Mouse (Mus musculus): ENCODE measurements around the gene Cdc14a.
A peak's percentile ranks its signal among the peaks of the same experiment; 100 is the strongest.
"Not testable (repeated sequence)": the region's sequence is repeated elsewhere in the genome, so short reads cannot be mapped to it uniquely, and the experiment has no call there.

Cdc14a gene

DNA sequence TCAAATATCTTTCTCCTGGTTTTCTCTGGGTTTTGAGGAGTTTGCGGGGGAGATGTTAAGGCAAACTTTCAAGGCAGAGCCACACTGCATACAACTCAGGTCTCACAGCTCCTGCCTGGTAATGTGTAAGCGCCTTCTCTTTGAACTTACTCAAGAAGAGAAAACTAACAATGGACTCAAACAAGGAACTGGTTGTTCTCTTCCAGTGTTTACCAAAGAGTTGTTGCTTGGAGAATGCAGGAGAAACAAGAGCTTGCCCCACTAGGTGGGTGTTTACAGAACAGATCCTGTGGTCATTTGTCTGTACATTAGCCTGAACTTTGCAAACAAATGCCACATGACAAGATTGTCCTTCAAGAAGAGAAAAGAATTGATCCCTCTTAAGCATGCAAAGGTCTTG, 48.4 kb downstream of the Cdc14a start:
- no peak for DNase-seq (ENCODE audit: inconsistent age in 2 of 2, low spot score in 1 of 2)

- no peak for DNase-seq (ENCODE audit: inconsistent age in 2 of 2, low spot score in 1 of 2)
These were observed 49.3 kb downstream of the Cdc14a start for GRCm38 (mm10) chr3:116374486-116374885.

- no peak for DNase-seq (ENCODE audit: inconsistent age in 2 of 2, low spot score in 1 of 2)
These were observed 50.6 kb downstream of the Cdc14a start for GRCm38 (mm10) chr3:116373196-116373595.

DNA sequence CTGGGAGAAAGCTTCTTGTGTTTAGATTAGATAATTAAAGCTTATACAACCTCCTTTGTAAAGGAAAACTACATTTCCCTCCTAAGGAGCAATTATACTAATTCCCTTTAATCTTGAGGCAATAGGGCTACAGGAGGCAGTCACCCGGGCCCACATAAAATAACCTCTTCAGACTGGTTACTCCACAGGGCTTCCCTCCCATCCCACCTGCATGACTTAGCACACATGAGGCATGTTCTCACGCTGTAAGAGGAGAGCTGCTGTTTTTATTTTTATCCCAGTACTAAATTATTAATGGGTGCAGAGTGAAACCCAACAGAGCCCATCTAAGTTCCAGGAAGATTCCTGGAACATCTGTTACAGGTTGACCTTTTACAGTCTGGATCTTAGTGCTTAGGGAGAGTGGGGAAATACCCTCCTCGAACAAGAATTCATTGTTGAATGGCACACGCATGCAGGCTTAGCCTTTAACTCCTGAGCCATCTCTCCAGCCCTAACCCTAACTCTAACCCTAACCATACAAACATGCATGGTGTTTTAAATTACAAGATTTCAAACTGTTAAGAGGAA, 54.9 kb downstream of the Cdc14a start:
- DNase-seq (ENCODE audit: inconsistent age in 2 of 2, low spot score in 1 of 2) = no peak

- no peak for DNase-seq (ENCODE audit: inconsistent age in 2 of 2, low spot score in 1 of 2)
These were observed 57.7 kb downstream of the Cdc14a start for GRCm38 (mm10) chr3:116366125-116366524.

GRCm38 (mm10) chr3:116361906-116362305, 61.9 kb downstream of the Cdc14a start:
- no peak for DNase-seq (ENCODE audit: inconsistent age in 2 of 2, low spot score in 1 of 2)

DNA sequence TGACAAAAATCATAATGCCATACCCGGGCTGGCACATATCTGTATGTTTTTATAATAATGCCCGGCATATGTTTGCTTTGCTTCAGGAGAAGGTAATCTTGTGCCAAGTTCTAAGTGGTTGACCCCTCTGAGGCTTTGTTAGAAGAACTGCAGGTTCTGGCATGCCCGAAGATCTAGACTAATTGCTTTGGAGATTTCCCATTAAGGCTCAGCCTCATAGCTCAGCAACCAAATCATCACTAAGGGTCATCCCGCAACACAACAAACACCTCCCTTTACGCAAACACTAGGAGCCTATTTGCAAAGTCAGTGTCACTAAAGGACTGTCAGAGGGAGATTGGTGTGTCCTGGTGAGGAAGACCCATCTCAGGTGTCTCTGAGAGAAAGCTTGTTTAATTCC, 62.7 kb downstream of the Cdc14a start:
- DNase-seq (ENCODE audit: inconsistent age in 2 of 2, low spot score in 1 of 2) = no peak

- no peak for DNase-seq (ENCODE audit: inconsistent age in 2 of 2, low spot score in 1 of 2)
These were observed 66.0 kb downstream of the Cdc14a start for GRCm38 (mm10) chr3:116357866-116358265.

DNA sequence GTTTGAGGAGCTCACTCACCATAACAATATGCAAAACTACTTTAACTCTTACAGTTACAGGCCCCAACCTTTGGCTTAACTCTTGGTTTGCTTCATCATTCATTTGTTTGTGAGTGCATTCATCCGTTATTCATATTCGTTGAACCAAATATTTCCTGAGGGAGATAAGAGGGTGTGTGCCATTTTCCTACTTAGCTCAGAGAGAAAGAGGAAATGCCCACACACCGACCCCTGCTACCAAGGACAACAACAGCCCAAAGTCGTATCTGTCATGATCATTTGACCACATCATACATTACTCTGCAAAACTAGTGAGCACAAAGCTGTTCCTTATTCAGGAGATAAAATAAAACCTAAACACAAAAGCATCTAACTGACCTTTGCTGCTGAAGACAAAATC, 66.7 kb downstream of the Cdc14a start:
- no peak for DNase-seq (ENCODE audit: inconsistent age in 2 of 2, low spot score in 1 of 2)

DNA sequence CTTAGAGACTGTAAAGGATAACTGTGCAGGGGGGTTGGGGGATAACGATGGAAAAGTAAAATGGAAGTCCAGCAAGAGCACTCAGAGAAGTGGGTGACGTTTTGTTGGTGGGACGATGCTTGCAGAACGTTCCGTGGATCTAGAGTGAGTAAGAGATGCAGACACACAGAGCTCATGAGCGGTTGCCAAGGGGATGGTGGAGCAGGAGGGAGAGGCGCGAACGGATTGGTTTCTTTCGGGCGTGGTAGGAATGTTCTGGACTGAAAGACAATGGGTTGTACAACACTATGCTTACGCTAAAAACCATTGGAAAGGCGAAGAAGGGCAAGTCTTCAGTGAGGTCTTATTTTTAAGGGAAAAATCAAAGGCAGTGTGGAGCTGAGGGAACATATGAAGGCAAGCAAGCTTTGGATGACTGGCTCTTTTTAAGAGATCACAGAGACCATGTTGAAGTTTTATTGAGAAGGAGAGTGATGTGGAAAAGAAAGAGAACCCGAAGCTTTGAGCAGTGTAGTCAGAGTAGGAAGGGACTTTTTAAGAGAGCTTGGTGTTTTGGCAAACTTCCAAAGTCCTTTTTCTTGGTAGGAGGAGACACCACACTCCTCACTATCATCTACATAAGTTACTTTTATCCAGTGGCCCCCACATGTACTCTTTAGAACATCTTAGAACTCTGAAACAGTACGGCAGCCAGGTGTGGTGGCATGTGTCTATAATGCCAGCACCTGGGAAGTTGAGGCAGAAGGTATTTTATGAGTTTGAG, 68.6 kb downstream of the Cdc14a start:
- no peak for DNase-seq (ENCODE audit: inconsistent age in 2 of 2, low spot score in 1 of 2)

DNA sequence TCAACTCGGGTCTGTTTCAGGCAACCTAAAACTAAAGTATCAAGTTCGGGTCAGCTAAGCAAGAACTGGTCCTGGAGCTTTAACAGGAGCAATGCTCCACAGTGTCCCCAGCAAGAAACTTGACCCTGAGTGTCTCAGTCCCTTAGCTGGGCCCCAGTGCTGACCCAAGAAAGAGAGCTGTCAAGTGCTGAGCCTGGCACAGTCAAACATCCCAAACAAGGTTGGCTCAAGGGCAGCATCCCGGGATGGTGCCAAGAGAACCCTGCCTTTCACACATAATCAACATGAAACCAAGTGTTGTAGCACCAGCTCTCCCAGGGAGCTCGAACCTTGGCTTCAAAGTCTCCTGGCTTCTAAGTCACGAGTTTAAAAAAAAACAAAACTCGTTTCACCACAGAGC, 71.3 kb downstream of the Cdc14a start:
- peak in 1 of 2 experiments; percentile 72 for DNase-seq (ENCODE audit: inconsistent age in 2 of 2, low spot score in 1 of 2)

DNA sequence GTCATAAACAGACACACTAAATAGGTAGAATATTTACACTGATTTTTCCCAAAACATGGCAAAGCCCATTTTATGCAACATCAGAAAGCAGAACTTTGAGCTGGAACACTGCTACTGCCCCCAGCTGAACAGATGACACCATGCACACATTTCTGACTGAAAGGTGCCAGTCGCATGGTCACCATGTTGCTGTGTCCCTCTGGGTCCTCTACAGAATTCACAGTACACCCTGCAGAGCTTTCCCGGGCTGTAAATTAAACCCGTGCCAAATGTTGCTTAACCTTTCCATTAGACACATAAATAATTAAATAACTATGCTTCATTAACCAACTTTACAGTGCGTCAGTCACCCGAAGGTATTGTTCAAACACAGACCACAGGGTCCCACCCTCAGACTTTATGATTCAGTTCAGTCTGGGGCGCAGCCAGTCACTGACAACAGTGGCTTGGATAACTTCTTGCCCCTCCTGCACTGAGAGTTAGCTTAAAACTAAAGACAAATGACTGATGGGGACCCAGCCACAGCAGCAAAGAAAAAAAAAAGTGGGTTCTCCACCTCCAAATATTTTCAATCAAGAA, 73.4 kb downstream of the Cdc14a start:
- no peak for DNase-seq (ENCODE audit: inconsistent age in 2 of 2, low spot score in 1 of 2)

- not testable (repeated sequence) for DNase-seq (ENCODE audit: inconsistent age in 2 of 2, low spot score in 1 of 2)
These were observed 76.3 kb downstream of the Cdc14a start for GRCm38 (mm10) chr3:116347571-116347970.

- DNase-seq (ENCODE audit: inconsistent age in 2 of 2, low spot score in 1 of 2) = peak in 1 of 2 experiments; percentile 24
These were observed 78.6 kb downstream of the Cdc14a start for GRCm38 (mm10) chr3:116345245-116345644.

GRCm38 (mm10) chr3:116342251-116342650, 81.6 kb downstream of the Cdc14a start:
- no peak for DNase-seq (ENCODE audit: inconsistent age in 2 of 2, low spot score in 1 of 2)

DNA sequence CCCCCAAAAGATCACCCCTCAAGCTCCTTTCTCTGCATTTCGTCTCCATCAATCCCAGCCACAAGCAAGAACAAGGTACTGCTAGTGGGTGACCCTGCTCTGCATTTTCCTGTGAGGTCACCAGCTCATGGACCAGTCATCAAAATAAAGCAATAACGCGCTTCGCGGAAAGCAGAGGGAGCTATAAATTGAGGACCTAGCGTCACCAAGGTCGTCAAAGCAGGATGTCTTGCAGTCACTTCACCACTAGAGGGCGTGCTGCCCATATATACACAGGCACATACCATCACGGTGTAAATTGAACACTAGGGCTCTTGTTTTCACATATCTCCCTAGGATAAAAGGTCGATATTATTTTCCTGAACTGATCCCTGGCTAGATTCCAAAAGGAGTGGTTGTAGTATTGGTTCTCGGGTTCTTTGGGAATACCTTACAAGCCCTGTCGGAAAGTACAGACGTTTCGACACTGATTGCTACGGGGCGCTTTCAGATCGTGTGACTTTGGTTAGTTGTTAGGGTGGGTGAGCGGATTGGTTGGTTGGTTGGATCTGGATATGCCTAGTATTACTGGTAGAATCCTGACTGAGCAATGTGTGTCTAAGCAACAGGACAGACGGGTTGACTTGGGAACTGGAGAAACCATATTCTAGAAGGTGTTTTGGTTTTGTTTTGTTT, 82.7 kb downstream of the Cdc14a start:
- DNase-seq (ENCODE audit: inconsistent age in 2 of 2, low spot score in 1 of 2) = peak; percentile 81 to 94

DNA sequence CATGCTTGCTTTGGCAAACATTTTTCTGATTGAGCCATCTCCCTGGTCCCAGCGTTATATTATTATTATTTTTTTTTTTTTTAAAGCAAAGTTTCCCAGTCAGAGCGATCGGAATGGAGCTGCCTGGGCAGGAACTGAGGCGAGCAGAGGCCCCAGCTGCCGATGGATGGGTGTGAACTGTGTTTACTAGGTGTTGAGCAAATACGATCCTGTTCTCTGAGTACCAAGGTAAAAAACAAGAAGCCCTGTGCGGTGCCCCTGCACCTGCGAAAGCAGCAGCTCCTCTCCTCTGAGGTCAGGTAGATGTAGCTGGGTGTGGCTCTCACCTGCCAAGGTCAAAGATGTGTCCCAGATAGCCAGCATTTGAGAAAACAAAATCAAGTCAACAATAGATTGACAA, 83.6 kb downstream of the Cdc14a start:
- DNase-seq (ENCODE audit: inconsistent age in 2 of 2, low spot score in 1 of 2) = no peak

DNA sequence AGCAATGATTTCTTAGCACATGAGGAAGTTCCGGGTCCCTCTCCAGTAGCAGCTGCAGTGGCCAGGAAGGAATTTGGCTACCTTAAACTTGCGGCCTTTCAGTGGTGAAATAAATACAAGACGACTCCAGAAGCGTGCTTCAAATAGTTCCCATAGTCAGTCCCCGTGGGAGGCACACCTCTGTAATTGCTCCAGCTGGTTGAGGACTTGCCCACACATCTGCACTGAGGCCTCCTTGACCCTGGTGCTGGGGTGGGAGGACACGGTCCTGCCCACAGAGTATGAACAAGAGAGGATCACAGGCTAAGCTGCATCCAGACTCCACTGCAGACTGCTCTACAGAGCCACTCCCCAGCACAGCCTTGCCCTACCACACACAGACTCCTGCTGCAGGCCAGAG, 85.2 kb downstream of the Cdc14a start:
- no peak for DNase-seq (ENCODE audit: inconsistent age in 2 of 2, low spot score in 1 of 2)

DNA sequence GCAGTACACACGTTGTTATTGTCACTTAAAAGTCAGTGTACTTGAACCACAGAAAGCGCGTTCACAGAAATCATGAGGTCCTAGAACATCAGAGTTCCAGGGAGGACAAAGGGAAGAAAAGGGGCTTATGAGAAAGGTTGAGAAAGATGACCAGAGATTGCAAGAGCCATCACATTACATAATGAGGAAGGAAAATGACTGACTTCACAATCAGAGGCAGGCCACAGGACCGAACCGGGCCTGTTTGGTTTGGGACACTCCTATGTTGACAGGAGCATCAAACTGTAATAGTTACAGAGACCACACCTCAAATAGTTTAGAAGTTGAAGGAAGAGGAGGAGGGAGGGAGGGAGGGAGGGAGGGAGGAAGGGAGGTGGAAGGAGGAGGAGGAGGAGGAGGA, 86.0 kb downstream of the Cdc14a start:
- DNase-seq (ENCODE audit: inconsistent age in 2 of 2, low spot score in 1 of 2) = no peak

- no peak for DNase-seq (ENCODE audit: inconsistent age in 2 of 2, low spot score in 1 of 2)
These were observed 88.8 kb downstream of the Cdc14a start for GRCm38 (mm10) chr3:116335036-116335435.

DNA sequence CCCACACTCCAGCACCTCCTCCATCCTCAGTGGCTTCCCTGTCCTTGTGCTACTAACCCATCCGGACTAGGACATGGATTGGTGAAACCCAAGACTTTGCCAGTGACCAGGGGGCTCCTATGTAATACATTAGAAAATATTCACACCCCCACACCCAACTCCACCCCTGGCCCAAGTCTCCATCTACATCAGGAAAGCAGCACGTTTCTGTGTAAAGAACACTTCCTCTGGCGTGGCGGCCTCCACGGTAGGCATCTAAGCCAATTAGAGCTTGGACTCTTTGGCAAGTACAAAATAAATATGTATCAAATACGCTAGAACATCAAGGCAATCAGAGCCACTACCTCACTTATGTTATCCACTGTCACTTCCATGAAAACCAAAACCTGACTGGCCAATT, 90.1 kb downstream of the Cdc14a start:
- no peak for DNase-seq (ENCODE audit: inconsistent age in 2 of 2, low spot score in 1 of 2)

GRCm38 (mm10) chr3:116333229-116333628, 90.6 kb downstream of the Cdc14a start:
- peak in 1 of 2 experiments; percentile 73 for DNase-seq (ENCODE audit: inconsistent age in 2 of 2, low spot score in 1 of 2)

Data from adrenal gland, adult (tissue).